In the genomic region with DNA sequence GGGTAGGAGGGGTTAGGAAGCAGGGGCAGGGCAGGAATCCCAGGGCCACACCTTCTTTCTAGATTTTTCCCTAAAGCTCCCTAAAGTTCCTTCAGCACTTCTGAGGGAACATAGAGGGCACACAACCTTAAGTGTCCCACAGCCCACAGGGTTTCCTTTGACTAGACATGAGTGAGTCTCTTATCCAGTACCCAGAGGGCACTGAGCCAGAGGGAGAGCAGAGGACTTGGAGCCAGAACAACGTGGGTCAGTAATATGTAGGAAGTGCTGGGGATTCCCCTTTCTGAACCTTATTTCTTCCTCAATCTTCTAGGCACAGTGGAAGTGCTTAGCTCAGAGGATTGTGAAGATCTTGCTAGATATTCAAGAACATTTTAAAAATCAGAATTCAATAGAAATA, we compare ENCODE assay signal across 19 mouse cellular contexts.
DNase-seq lines count a peak whose midpoint lies in the region; ATAC-seq and TF ChIP-seq lines count a peak whose summit lies in the region.
"Had no signal": no experiment of that assay in that cellular context is flagged by ENCODE, and none has a peak within 500 bp of the region (broad histone marks: within the 10 kb centered on the region; RNA-seq: fewer than 3 reads in every experiment).

No protein-coding gene starts in this region.

- no peaks in the 10 kb centered on the region for H3K36me3 ChIP-seq in heart, embryonic 10.5 days
- H3K36me3 ChIP-seq in heart, embryonic 14.5 days (ENCODE audit: control insufficient read depth, insufficient read depth, low read length): no peaks in the 10 kb centered on the region
- H3K36me3 ChIP-seq in heart, adult 2 months (ENCODE audit: control insufficient read depth, insufficient read depth, low read length): no peaks in the 10 kb centered on the region
- H3K36me3 ChIP-seq in kidney, embryonic 14.5 days (ENCODE audit: control insufficient read depth, insufficient read depth, low read length): no peaks in the 10 kb centered on the region
- H3K36me3 ChIP-seq: embryonic facial prominence, embryonic 12.5 days; forebrain, embryonic 15.5 days; heart, embryonic 15.5 days; hindbrain, embryonic 15.5 days had no signal

- H3K4me2 ChIP-seq in heart, embryonic 14.5 days (ENCODE audit: low read length): no peak overlapping the region
- no peak overlapping the region for H3K4me2 ChIP-seq in kidney, embryonic 14.5 days (replicated peaks; ENCODE audit: low read depth, low read length)
- H3K4me2 ChIP-seq: embryonic facial prominence, embryonic 12.5 days; forebrain, embryonic 15.5 days; heart, embryonic 15.5 days; hindbrain, embryonic 15.5 days had no signal

- peaks cover 22% of the 10 kb centered on the region for H3K4me1 ChIP-seq in heart, embryonic 10.5 days
- H3K4me1 ChIP-seq in heart, embryonic 14.5 days (ENCODE audit: control insufficient read depth in 2 of 2, insufficient read depth in 2 of 2, low read length in 2 of 2): peaks cover 7 to 14% of the 10 kb centered on the region in 2 experiments
- peaks cover 1% of the 10 kb centered on the region; the same call in 1 of the 2 replicates for H3K4me1 ChIP-seq in heart, adult 2 months (ENCODE audit: control insufficient read depth, insufficient read depth, low read length)
- no peaks in the 10 kb centered on the region for H3K4me1 ChIP-seq in kidney, embryonic 14.5 days (ENCODE audit: control insufficient read depth, insufficient read depth, low read length)
- H3K4me1 ChIP-seq: embryonic facial prominence, embryonic 12.5 days had no signal

- H3K79me2 ChIP-seq in heart, adult 2 months (replicated peaks; ENCODE audit: control insufficient read depth, insufficient read depth, low read length): no peaks in the 10 kb centered on the region

- no peak for TF ChIP-seq POLR2A in heart, adult 2 months (IDR thresholded peaks at IDR 0.05; ENCODE audit: insufficient read depth, low read depth, low read length)

- H3K4me3 ChIP-seq in heart, embryonic 10.5 days: no peak overlapping the region
- no peak overlapping the region for H3K4me3 ChIP-seq in heart, embryonic 14.5 days (ENCODE audit: control insufficient read depth in 1 of 2, insufficient read depth in 1 of 2, low read depth in 1 of 2, low read length in 2 of 2)
- H3K4me3 ChIP-seq in heart, adult 2 months: no peak overlapping the region
- no peak overlapping the region for H3K4me3 ChIP-seq in kidney, embryonic 14.5 days (ENCODE audit: low read length)
- H3K4me3 ChIP-seq: embryonic facial prominence, embryonic 12.5 days; forebrain, embryonic 15.5 days; heart, embryonic 15.5 days; hindbrain, embryonic 15.5 days had no signal

- H3K9me3 ChIP-seq in heart, embryonic 10.5 days: no peaks in the 10 kb centered on the region
- H3K9me3 ChIP-seq in heart, embryonic 14.5 days (ENCODE audit: control insufficient read depth, low read length): no peaks in the 10 kb centered on the region
- no peaks in the 10 kb centered on the region for H3K9me3 ChIP-seq in kidney, embryonic 14.5 days (ENCODE audit: control insufficient read depth, low read length)
- H3K9me3 ChIP-seq: embryonic facial prominence, embryonic 12.5 days; forebrain, embryonic 15.5 days; heart, embryonic 15.5 days; hindbrain, embryonic 15.5 days had no signal

- H3K27ac ChIP-seq in heart, embryonic 10.5 days: no peak overlapping the region
- H3K27ac ChIP-seq in heart, embryonic 14.5 days (replicated peaks in 1 of 2; ENCODE audit: control insufficient read depth in 1 of 2, insufficient read depth in 1 of 2, low read depth in 2 of 2, low read length in 2 of 2): peak overlapping the region; percentile 34 to 61; a peak in 2 of 4 replicates
- no peak overlapping the region for H3K27ac ChIP-seq in heart, adult 2 months
- no peak overlapping the region for H3K27ac ChIP-seq in kidney, embryonic 14.5 days (ENCODE audit: low read depth, low read length)
- H3K27ac ChIP-seq: embryonic facial prominence, embryonic 12.5 days; forebrain, embryonic 15.5 days; heart, embryonic 15.5 days; hindbrain, embryonic 15.5 days had no signal

- H3K9ac ChIP-seq in heart, embryonic 14.5 days (ENCODE audit: low read length): no peak overlapping the region
- no peak overlapping the region for H3K9ac ChIP-seq in heart, adult 2 months (ENCODE audit: low read depth, low read length)
- H3K9ac ChIP-seq in kidney, embryonic 14.5 days (ENCODE audit: low read depth, low read length): no peak overlapping the region
- H3K9ac ChIP-seq: embryonic facial prominence, embryonic 12.5 days; forebrain, embryonic 15.5 days; heart, embryonic 15.5 days; hindbrain, embryonic 15.5 days had no signal

- DNase-seq in heart, adult 11 months: peak; percentile 60
- no peak for DNase-seq in heart, embryonic 10.5 days (ENCODE audit: low spot score)
- no peak for DNase-seq in heart, adult 2 months
- DNase-seq in kidney, postnatal 10 days: peak; percentile 23
- DNase-seq: adrenal gland, adult 2 months; adrenal gland, postnatal 36 days; cerebellum, adult 2 months; gastrocnemius, postnatal 36 days; kidney, adult 2 months had no signal

- intact Hi-C loops in heart, adult 2 months (cut with DNase I): no loop called here

- no peak for TF ChIP-seq CTCF in heart, adult 2 months (IDR thresholded peaks at IDR 0.05)

- WGBS in heart, embryonic 10.5 days: 26% methylated on average over 1 of the region's 1 CpGs
- WGBS in heart, embryonic 14.5 days: 8% methylated on average over 1 of the region's 1 CpGs
- 0% methylated on average over 1 of the region's 1 CpGs for WGBS in heart, adult 2 months
- 35% methylated on average over 1 of the region's 1 CpGs for WGBS in kidney, embryonic 14.5 days

- ATAC-seq in heart, embryonic 14.5 days (ENCODE audit: insufficient number of reproducible peaks, insufficient read depth, low FRiP score, low read depth): no peak
- ATAC-seq in kidney, embryonic 14.5 days (ENCODE audit: low FRiP score, low TSS enrichment): no peak
- ATAC-seq: activated CD4-positive, CD25-positive, alpha-beta regulatory T cell, adult 4 months; forebrain, embryonic 15.5 days; intestine, embryonic 16.5 days; Patski had no signal

- H3K27me3 ChIP-seq in heart, embryonic 10.5 days (ENCODE audit: insufficient read depth, poor library complexity, severe bottlenecking): 0 out of 2 replicates have a peak, but pooled peaks cover 6% of the 10 kb centered on the region
- no peaks in the 10 kb centered on the region for H3K27me3 ChIP-seq in heart, embryonic 14.5 days (ENCODE audit: control insufficient read depth, insufficient read depth, low read length)
- no peaks in the 10 kb centered on the region for H3K27me3 ChIP-seq in heart, adult 2 months (ENCODE audit: control insufficient read depth, insufficient read depth, low read length)
- no peaks in the 10 kb centered on the region for H3K27me3 ChIP-seq in kidney, embryonic 14.5 days (ENCODE audit: control insufficient read depth, insufficient read depth, low read length)
- H3K27me3 ChIP-seq: CH12.LX; embryonic facial prominence, embryonic 12.5 days; forebrain, embryonic 15.5 days; heart, embryonic 15.5 days; hindbrain, embryonic 15.5 days; Patski had no signal

- TF ChIP-seq EP300 in heart, adult 2 months (IDR thresholded peaks at IDR 0.05; ENCODE audit: insufficient read depth, low read depth, low read length): no peak

Comparison
In these comparisons a context has a peak if more than half of its experiments do, and no peak if none do; other contexts are left out.
1. DNase-seq: peak in heart, adult 11 months (single experiment) and kidney, postnatal 10 days (single experiment); none in heart, embryonic 10.5 days (single experiment) and heart, adult 2 months (0 of 2).
2. H3K27ac ChIP-seq: peak in heart, embryonic 14.5 days (2 of 2); none in heart, embryonic 10.5 days (single experiment), heart, adult 2 months (single experiment) and kidney, embryonic 14.5 days (single experiment).